Mouse (Mus musculus) megakaryocyte, embryonic 14.5 days (primary cell): ENCODE results near the gene Pim2.

Source experiments
- FLI1 ChIP-seq: IDR thresholded peaks from 2 replicates; pipeline ENCODE4 v1.6.1; 2012; ENCODE audit warnings: low read length, inconsistent platforms, mixed read lengths
- GATA1 ChIP-seq: IDR thresholded peaks from 3 replicates; pipeline ENCODE4 v1.6.1; 2012; ENCODE audit warnings: mixed read lengths, low read length, inconsistent platforms, borderline replicate concordance

DNA sequence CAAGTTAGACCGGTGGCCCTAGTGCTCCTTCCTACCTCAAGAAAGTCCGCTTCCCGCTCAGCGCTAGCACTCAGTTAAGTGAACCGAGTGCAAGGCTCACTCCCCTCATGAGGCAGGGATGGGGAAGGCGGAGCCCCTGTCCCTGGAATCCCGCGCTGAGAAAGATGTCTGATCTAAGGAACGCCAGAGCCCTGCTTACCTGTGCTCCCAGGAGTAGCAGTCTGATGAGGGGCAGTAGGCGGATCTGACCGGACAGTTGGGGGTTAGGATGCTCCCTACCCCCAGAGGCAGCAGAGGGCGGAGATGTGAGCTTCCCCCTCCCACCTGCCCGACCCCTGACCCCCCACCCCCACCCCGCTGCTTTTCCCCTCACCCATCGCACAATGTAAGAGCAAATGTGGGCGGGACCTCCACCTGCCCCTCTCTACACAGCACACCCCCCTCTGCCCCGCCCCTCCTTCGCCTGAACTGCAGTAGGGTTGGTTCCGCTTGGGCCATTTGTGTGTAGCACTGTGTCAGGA lies 50.3 kb downstream of the Pim2 start, which contains the start of gene Eras:
- TF ChIP-seq FLI1 (no peak), GATA1 (no peak)
